Mouse (Mus musculus): ENCODE measurements around the gene Gjb5.
A peak's percentile ranks its signal among the peaks of the same experiment; 100 is the strongest.

The Gjb5 gene

DNA sequence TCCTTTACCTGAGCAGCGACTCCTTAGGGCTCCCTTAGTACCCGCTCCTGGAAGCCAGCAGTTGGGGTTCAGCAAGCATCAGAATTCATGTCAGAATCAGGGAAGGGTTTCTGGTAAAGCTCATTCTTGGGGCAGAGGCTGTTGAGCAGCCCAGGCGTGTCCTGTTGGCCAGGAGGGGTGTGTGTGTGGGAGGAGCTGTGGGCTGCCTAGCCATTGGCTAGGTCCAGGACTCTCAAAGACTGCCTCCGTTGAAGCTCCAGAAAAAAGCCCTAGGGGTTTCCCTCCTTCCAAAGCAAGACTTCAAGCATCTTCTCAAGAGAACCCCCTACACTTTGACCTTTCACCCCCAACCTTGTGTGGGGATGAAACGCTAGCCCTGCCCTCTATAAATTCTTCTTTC is at the start of gene Gjb5:
Gene Gjb5, minus strand, starts transcription at position 164 of the 400 bp plus-strand sequence.
- no peak for DNase-seq (ENCODE audit: low read depth)

GRCm38 (mm10) chr4:127402614-127403013 is 44.6 kb upstream of the Gjb5 start:
- DNase-seq (ENCODE audit: low read depth), result no peak

- DNase-seq (ENCODE audit: low read depth), result no peak
Measured at GRCm38 (mm10) chr4:127402166-127402565, 44.2 kb upstream of the Gjb5 start.

DNA sequence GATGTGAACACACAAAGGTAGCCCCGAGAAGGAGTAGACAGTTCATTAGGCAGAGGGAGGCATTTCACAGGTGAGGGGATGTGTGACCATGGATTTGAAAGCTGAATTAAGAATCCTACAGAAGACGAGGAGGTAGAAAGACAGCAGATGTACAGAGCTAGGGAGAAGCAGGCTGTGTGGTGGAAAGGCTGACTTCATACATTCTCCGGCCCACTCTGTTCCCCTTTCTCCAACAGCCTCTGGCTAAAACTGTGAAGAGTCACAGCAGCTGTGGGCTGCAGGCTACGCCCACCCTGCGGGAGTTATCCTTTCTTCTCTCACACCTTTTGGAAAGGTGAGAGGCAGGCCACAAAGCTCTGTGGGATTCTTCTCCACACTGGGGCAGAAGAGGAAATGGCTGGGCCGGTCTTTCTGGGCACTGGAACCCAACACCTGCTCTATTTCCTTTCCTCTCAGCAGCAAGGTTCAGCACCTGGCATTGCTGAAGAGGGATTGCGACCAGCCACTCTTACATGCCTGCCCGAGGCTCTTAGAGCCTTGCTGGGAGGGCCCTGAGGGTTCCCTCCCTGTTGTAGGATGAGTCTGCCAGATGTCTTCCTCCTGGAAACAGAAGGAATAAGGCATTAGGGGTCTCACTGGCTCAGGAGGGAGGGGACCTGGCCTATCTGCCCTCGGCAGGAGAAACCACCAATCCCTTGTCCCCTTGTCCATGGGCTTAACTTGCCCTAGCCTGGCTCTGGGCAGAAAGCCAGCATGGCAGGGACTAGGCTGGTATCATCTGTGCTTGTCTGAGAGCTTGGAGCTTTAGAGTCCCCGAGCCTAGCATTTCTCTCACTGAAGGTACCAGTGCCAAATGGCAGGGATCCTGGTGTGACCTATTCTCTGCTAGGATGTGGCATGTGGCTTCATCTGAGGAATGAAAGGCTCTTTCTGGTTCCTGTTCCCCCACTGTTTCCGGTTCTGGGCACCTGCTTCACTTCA is 42.5 kb upstream of the Gjb5 start:
- no peak for DNase-seq (ENCODE audit: low read depth)

GRCm38 (mm10) chr4:127395591-127395990 is 37.6 kb upstream of the Gjb5 start:
- no peak for DNase-seq (ENCODE audit: low read depth)

DNA sequence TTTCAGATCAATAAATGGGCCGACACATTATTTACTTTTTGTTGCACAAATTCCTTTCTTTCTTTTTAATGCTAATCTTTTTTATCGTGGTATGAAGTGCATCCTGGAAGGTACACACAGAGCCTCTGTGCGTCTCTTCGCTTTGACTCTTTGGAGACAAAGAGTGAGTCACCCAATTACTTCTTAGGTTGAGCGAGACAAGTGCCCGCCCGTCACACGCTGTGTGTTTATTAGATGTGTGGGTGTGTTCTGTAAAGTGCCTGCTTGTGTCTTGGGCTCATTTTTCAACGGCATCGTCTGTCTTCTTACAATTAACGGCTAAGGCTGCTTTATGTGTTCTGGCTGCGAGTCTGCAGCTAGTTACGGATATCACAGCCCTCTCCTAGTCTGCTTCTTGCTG is 31.7 kb upstream of the Gjb5 start:
- DNase-seq (ENCODE audit: low read depth), result no peak

DNA sequence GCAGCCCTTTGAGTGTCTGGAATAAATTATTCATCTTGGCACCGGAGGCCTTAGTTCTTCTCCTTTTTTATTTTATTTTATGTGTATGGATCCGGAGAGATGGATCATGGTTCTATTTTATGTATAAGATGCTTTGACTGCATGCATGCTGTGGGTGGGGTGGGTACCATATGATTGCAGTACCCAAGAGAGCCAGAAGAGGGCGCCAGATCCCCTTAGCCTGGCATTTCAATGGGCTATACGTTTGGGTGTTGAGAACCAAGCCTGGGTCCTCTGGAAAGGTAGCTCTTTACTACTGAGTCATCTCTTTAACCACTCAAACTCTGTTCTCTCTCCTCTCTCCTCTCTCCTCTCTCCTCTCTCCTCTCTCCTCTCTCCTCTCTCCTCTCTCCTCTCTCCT is 19.4 kb upstream of the Gjb5 start:
- peak; percentile 27 for DNase-seq (ENCODE audit: low read depth)

- DNase-seq (ENCODE audit: low read depth), result no peak
Measured at GRCm38 (mm10) chr4:127375541-127376177, 17.7 kb upstream of the Gjb5 start.

DNA sequence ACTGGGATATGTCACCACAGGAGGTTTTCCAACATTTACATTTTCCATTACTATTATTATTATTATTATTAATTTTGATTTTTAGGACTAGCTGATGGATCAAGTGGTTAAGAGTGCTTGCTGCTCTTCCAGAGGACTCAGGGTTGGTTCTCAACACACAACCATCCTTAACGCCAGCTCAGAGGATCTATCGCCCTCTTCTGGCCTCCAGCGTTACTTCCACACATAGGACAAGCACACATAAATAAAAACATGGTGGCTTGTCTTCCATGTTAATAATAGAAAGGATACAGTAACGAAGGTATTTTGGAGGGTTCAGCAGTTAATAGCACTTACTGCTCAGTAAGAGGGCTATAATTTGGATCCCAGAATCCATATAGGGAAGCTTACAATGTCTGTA is 16.7 kb upstream of the Gjb5 start:
- no peak for DNase-seq (ENCODE audit: low read depth)

DNA sequence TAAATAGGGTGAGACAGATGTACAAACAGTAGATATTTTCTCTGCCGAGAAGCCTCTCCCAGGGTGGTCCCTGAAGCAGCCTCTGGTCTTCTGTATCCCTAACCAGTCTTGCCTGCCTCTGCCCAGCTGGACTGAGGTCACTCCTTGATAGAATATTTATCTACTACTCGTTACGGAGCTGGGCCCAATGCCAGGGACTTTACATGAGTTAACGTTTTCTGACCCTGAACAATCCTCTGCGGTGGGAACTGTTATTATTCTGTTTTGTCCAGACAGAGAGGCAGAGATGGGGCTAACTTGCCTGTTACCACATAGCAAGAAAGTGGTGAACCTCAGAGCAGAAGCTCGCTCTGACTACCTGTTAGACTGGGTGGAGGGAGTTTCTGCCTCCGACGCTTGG is 15.5 kb upstream of the Gjb5 start:
- DNase-seq (ENCODE audit: low read depth), result no peak

DNA sequence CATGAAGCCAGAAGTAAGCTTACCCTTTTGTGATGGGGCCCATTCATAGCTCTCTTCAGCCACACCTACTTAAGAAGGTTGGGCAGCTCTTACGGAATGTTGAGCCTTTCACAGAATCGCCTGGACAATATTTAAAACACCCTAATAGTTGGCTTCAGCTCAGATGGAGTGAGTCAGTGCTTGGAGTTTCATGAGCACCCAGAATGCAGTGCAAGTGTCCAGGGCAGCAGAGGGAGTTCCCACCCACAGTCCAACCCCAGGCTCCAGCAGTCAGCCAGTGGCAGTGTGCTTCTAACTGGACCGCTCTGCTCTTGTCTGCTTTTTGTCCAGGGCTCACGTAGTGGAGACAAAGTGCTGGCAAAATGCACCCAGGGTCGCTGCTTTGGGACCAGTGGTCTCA is 13.6 kb upstream of the Gjb5 start:
- DNase-seq (ENCODE audit: low read depth), result no peak

DNA sequence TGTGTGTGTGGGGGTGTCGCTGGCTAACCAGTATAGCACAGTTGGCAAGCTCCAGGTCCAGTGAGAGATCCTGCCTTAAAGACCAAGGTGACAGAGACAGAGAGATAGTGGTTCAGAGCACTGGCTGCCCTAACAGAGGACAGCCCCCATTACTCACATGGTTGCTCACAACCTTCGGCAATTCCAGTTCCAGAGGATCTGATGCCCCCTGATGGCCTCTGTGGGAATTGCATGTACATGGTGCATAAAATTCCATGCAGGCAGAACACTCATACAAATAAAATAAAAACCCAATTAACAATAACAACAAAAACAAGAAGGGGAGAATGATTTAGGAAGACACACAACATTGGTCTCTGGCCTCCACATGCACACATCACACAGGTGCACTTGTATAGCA is 12.5 kb upstream of the Gjb5 start:
- peak; percentile 42 for DNase-seq (ENCODE audit: low read depth)

DNA sequence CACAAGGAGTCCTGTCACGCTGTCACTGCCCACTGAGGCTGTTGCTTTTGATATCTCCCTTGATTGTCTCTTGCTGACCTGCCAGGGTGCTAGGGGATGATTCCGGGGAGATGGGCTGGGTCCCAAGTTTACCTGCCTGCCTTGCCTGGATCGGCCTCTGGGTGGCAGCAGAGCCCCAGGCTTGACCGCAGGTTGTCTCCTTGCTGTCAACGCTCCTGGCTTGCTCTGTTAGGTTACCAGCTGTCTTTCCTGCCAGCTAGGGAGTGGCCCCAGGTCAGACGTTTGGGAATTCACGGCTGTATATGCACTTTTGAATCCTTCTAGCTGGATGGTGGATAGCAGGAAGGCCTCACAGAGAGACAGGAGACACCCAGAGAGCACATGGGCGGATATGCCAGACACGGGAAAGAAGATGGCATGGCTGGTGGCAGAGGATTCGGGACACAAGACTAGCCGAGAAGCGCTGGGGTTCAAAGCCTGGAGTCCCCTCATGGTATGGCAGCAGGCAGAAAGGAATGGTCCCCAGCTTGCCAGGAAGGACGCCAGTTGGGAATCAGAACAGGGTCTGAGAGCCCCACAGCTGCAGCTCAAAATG is 10.5 kb upstream of the Gjb5 start:
- peak; percentile 42 for DNase-seq (ENCODE audit: low read depth)

- DNase-seq (ENCODE audit: low read depth), result no peak
Measured at GRCm38 (mm10) chr4:127365834-127366233, 7.9 kb upstream of the Gjb5 start.

GRCm38 (mm10) chr4:127365433-127365832 is 7.5 kb upstream of the Gjb5 start:
- DNase-seq (ENCODE audit: low read depth), result no peak

GRCm38 (mm10) chr4:127364431-127364830 is 6.5 kb upstream of the Gjb5 start:
- DNase-seq (ENCODE audit: low read depth), result no peak

DNA sequence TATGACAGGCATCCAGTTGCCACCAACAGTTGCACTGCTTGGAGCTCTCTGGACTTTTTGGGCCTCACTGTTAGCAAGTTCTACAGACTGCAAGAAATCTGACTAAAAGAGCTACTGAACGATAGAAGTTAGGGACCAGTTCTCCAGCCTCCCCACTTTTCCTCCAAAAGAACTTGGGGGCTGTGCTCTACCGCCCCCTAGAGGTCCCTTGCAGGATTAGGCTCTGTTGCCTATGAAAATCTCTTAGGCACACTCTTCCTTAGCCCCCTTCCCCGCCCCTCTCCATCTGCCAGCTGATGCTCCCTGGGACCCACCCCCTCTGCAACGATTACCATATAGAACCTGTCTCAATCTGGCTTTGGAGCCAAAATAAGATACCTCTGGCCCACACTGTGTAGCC is 5.3 kb upstream of the Gjb5 start:
- DNase-seq (ENCODE audit: low read depth), result peak; percentile 49

DNA sequence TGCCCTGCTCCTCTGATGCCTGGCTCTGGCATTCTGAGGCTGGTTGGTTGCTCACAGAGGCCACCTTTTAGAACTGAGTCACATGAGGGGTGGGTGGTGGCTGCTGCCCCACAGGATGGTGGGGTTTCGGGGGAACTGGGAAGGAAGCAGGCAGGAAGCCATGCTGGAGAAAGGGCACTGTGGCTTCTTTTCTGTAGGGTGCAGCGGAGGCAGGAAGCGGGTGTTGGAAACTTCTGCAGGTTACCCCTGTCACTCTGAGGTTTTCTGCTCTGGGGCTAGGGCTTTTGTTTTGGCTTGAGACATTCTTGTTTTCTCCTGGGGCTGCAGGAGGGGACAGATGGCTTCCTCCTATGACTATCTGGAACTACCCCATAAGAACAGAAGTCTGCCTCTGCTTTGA is 4.5 kb upstream of the Gjb5 start:
- peak; percentile 42 for DNase-seq (ENCODE audit: low read depth)

DNA sequence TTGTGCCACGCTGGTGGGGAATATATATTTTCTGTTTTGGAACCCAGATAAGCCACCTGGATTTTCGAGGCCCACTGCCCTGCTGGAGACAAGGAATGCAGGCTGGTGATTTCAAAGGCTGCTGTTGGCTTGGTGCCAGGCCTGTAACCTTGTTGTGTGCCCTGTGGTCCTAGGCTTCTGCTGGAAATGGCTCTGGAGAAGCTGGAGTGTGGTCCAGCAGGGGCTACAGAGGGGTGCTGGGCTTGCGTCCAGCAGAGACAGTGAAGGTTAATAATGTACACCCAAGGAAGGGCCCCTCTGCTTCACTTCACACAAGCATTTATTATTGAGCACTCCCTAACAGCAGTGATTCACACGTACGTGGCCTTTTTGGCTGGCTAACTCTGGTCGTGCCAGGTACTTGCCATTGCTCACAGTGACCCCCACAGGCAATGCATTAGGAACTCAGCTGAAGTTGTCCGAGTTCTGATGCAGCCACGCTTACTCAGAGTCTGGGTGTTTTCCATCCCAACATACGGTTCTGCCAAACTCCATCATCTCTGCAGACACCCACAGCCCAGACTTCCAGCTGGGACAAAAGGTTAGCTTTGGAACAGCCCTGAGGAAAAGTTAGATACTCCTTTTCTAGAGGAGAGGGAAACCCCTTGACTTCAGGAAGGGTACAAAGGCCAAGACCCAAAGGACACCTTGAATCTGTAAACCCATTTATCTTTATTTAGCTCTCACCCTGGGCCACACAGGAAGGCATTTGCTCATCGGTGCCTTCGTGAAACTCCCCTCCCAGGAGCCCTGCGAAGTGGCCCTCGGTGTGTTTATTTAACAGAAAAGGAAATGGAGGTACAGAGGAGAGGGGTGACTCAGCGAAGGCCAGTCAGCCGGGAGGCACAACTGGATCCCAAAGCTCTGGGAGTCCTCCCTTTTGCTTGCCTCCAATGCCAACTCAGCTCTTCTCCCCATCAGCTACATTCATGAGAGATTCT is 3.2 kb downstream of the Gjb5 start:
- DNase-seq (ENCODE audit: low read depth), result peak; percentile 8

DNA sequence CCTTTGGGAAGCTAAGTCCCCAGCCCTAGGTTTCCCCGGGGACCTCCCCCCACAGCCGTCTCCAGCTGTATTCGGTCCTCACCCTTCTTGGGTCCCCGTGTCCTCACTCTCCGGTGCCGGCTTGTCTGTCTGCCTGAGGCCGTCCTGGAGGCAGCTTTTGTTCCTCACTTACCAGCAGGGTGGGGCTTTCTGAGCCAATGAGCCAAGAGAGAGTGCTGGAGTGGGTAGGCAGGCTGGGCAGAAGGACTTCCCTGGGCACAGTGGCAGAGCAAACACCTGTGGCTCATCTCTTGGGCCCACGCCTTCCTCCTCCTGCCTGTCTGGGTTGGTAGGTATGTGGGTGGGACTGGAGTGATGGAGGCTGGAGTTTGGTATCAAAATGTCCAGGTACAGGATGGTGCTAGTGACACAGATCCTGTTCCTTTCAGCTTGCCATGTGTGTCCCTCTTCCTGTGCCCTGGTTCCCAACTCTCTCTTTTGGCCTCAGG is 4.0 kb downstream of the Gjb5 start, which contains the start of gene Gjb4:
Gene Gjb4, minus strand, starts transcription at position 131 of the 488 bp plus-strand sequence.
- DNase-seq (ENCODE audit: low read depth), result no peak

GRCm38 (mm10) chr4:127352594-127352993 is 5.4 kb downstream of the Gjb5 start:
- no peak for DNase-seq (ENCODE audit: low read depth)
